Mouse (Mus musculus): Measurements from ENCODE around the gene Vwa3a. TPM values are rescaled to one million over a fixed set of nuclear protein-coding genes. Genes with fewer than 3 reads are reported as not detected.
"Not testable (repeated sequence)": the region's sequence is repeated elsewhere in the genome, so short reads cannot be mapped to it uniquely, and the experiment has no call there.

Gene Vwa3a
- 1 to 10 TPM; 2.4 to 3.7 TPM for total RNA-seq (2021)

- no peak for DNase-seq
- intact Hi-C loops (cut with DNase I) = loop anchor here (10.0 kb wide), 1 partner anchor 176 kb away; the partner anchor contains the start of gene Polr3e
Observed at GRCm38 (mm10) chr7:120739018-120739417, at the start of gene Vwa3a. Vwa3a (plus strand) TSS chr7:120739318.

GRCm38 (mm10) chr7:120690634-120691033 is 48.5 kb upstream of the Vwa3a start:
- intact Hi-C loops (cut with DNase I) = no loop called here
- DNase-seq = no peak

- intact Hi-C loops (cut with DNase I) = no loop called here
- no peak for DNase-seq
Observed at GRCm38 (mm10) chr7:120693831-120694375, 45.2 kb upstream of the Vwa3a start.

- intact Hi-C loops (cut with DNase I) = no loop called here
- no peak for DNase-seq
Observed at GRCm38 (mm10) chr7:120695196-120695595, 43.9 kb upstream of the Vwa3a start.

- intact Hi-C loops (cut with DNase I) = no loop called here
- DNase-seq = no peak
Observed at GRCm38 (mm10) chr7:120695641-120696040, 43.5 kb upstream of the Vwa3a start.

GRCm38 (mm10) chr7:120696331-120696730 is 42.8 kb upstream of the Vwa3a start:
- intact Hi-C loops (cut with DNase I) = no loop called here

GRCm38 (mm10) chr7:120699586-120699985 is 39.5 kb upstream of the Vwa3a start:
- DNase-seq = no peak
- intact Hi-C loops (cut with DNase I) = no loop called here

More at GRCm38 (mm10) chr7:120696331-120696730, 42.8 kb upstream of the Vwa3a start:
- no peak for DNase-seq

GRCm38 (mm10) chr7:120703888-120704287 is 35.2 kb upstream of the Vwa3a start:
- intact Hi-C loops (cut with DNase I) = no loop called here
- DNase-seq = no peak

GRCm38 (mm10) chr7:120712071-120712470 is 27.0 kb upstream of the Vwa3a start:
- intact Hi-C loops (cut with DNase I) = no loop called here
- no peak for DNase-seq

GRCm38 (mm10) chr7:120713225-120713624 is 25.9 kb upstream of the Vwa3a start:
- no peak for DNase-seq
- intact Hi-C loops (cut with DNase I) = no loop called here

GRCm38 (mm10) chr7:120713951-120714350 is 25.2 kb upstream of the Vwa3a start:
- peak; percentile 62 to 76 for DNase-seq
- intact Hi-C loops (cut with DNase I) = not testable (repeated sequence)

- DNase-seq = no peak
- intact Hi-C loops (cut with DNase I) = no loop called here
Observed at GRCm38 (mm10) chr7:120717261-120717660, 21.9 kb upstream of the Vwa3a start.

- intact Hi-C loops (cut with DNase I) = no loop called here
- no peak for DNase-seq
Observed at GRCm38 (mm10) chr7:120721051-120721450, 18.1 kb upstream of the Vwa3a start.

GRCm38 (mm10) chr7:120721456-120721855 is 17.7 kb upstream of the Vwa3a start:
- no peak for DNase-seq
- intact Hi-C loops (cut with DNase I) = no loop called here

- intact Hi-C loops (cut with DNase I) = no loop called here
Observed at GRCm38 (mm10) chr7:120722063-120722462, 17.1 kb upstream of the Vwa3a start.

GRCm38 (mm10) chr7:120722839-120723278 is 16.3 kb upstream of the Vwa3a start:
- DNase-seq = no peak
- intact Hi-C loops (cut with DNase I) = no loop called here

More at GRCm38 (mm10) chr7:120722063-120722462, 17.1 kb upstream of the Vwa3a start:
- no peak for DNase-seq

- intact Hi-C loops (cut with DNase I) = loop anchor here (1.0 kb wide), 1 partner anchor 57 kb away; the partner anchor contains the start of gene Pdzd9
- DNase-seq = peak; percentile 41 to 50
Observed at GRCm38 (mm10) chr7:120727581-120727980, 11.5 kb upstream of the Vwa3a start.

- intact Hi-C loops (cut with DNase I) = loop anchor here (2.0 to 10.0 kb wide), 2 partner anchors 53 to 185 kb away; partner anchors contain the start of genes Mosmo and Polr3e
- DNase-seq = peak; percentile 28 to 36
Observed at GRCm38 (mm10) chr7:120729635-120730034, 9.5 kb upstream of the Vwa3a start.

- intact Hi-C loops (cut with DNase I) = loop anchor here (10.0 kb wide), 1 partner anchor 182 kb away; the partner anchor contains the start of gene Polr3e
- no peak for DNase-seq
Observed at GRCm38 (mm10) chr7:120732906-120733305, 6.2 kb upstream of the Vwa3a start.

- intact Hi-C loops (cut with DNase I) = loop anchor here (10.0 kb wide), 1 partner anchor 175 kb away; the partner anchor contains the start of gene Polr3e
- DNase-seq = peak; percentile 60 to 63
Observed at GRCm38 (mm10) chr7:120739558-120740101, 512 bp downstream of the Vwa3a start.

GRCm38 (mm10) chr7:120743366-120744351 is 4.5 kb downstream of the Vwa3a start:
- intact Hi-C loops (cut with DNase I) = no loop called here
- no peak for DNase-seq

Measured in heart, postnatal 10 days (tissue).